Mouse (Mus musculus): Measurements from ENCODE around the gene Slc9a3r2.

- no peak for TF ChIP-seq CTCF (IDR thresholded peaks at IDR 0.05; ENCODE audit: low read depth)
- no peak for TF ChIP-seq EP300 (IDR thresholded peaks at IDR 0.05; ENCODE audit: low read depth)
These were observed 55.9 kb downstream of the Slc9a3r2 start for GRCm38 (mm10) chr17:24593992-24594890.
